Mouse (Mus musculus) MEL (cell line): ENCODE data around the gene Reg3d. TPM values are rescaled to one million over a fixed set of nuclear protein-coding genes. Genes with fewer than 3 reads are reported as not detected.

ENCODE experiments used
- DNase-seq: peaks from one replicate; pipeline ENCODE4 v3.0.0; 2011; ENCODE audit warnings: low read depth, low spot score
- H3K27ac ChIP-seq: 2 replicates; pipeline ENCODE4 v1.5.1; 2012; ENCODE audit warnings: low read depth, mild to moderate bottlenecking, control low read depth, low read length, moderate library complexity; ENCODE audit not compliant: control insufficient read depth
- H3K27me3 ChIP-seq, 2 experiments: fragments of 150-350 bp in 1 of 2; sonication (generic) in 1 of 2; 2 replicates each; pipeline ENCODE4 v1.6.1; 2012; ENCODE audit warnings: low read length in 2 of 2, mild to moderate bottlenecking in 2 of 2, improper control_type of control experiment in 1 of 2, moderate library complexity in 1 of 2; ENCODE audit not compliant: insufficient read depth in 2 of 2, control insufficient read depth in 1 of 2
- H3K36me3 ChIP-seq, 2 experiments: 2 replicates each; pipeline ENCODE4 v1.6.1; 2012 to 2014; ENCODE audit warnings: low read length in 2 of 2, improper control_type of control experiment in 1 of 2, inconsistent platforms in 1 of 2, mild to moderate bottlenecking in 1 of 2; ENCODE audit not compliant: insufficient read depth in 2 of 2, control insufficient read depth in 1 of 2
- H3K4me1 ChIP-seq, 2 experiments: fragments of 150-350 bp in 1 of 2; sonication (generic) in 1 of 2; 2 replicates each; pipeline ENCODE4 v1.6.1; 2012; ENCODE audit warnings: low read length in 2 of 2, improper control_type of control experiment in 1 of 2, mild to moderate bottlenecking in 1 of 2; ENCODE audit not compliant: insufficient read depth in 2 of 2, control insufficient read depth in 1 of 2
- H3K4me3 ChIP-seq, 2 experiments: fragments of 150-350 bp in 1 of 2; sonication (generic) in 1 of 2; 2 replicates each; pipeline ENCODE4 v1.5.1; 2012; ENCODE audit warnings: low read depth in 2 of 2, low read length in 2 of 2, mild to moderate bottlenecking in 2 of 2, moderate library complexity in 2 of 2, control low read depth in 1 of 2, improper control_type of control experiment in 1 of 2; ENCODE audit not compliant: control insufficient read depth in 1 of 2, insufficient read depth in 1 of 2
- H3K79me2 ChIP-seq: 2 replicates; pipeline ENCODE4 v1.6.1; 2012; ENCODE audit warnings: mild to moderate bottlenecking, low read length, moderate library complexity; ENCODE audit not compliant: control insufficient read depth, poor library complexity, insufficient read depth
- H3K9ac ChIP-seq: 2 replicates; pipeline ENCODE4 v1.6.1; 2012; ENCODE audit warnings: low read depth, mild to moderate bottlenecking, control low read depth, low read length, moderate library complexity; ENCODE audit not compliant: control insufficient read depth, poor library complexity, severe bottlenecking
- H3K9me3 ChIP-seq: fragments of 150-350 bp; sonication (generic); replicated peaks from 2 replicates; pipeline ENCODE4 v1.6.1; 2012; ENCODE audit warnings: mild to moderate bottlenecking, low read length, improper control_type of control experiment, moderate library complexity; ENCODE audit not compliant: insufficient read depth
- BHLHE40 ChIP-seq: IDR thresholded peaks from 2 replicates; pipeline ENCODE4 v1.6.1; 2012; ENCODE audit warnings: low read depth, mild to moderate bottlenecking, inconsistent platforms, low read length, improper control_type of control experiment, borderline replicate concordance
- GABPA ChIP-seq: IDR thresholded peaks from 2 replicates; pipeline ENCODE4 v1.6.1; 2012; ENCODE audit warnings: low read depth, mild to moderate bottlenecking, inconsistent platforms, low read length, improper control_type of control experiment, moderate library complexity
- JUND ChIP-seq: IDR thresholded peaks from 2 replicates; pipeline ENCODE4 v1.6.1; 2011; ENCODE audit warnings: low read depth, mild to moderate bottlenecking, improper control_type of control experiment, low read length
- KAT2A ChIP-seq: conservative IDR thresholded peaks from 2 replicates; pipeline ENCODE4 v1.6.1; 2012; ENCODE audit warnings: low read depth, low read length, improper control_type of control experiment, inconsistent platforms
- MAZ ChIP-seq: IDR thresholded peaks from 2 replicates; pipeline ENCODE4 v1.6.1; 2012; ENCODE audit warnings: low read depth, mild to moderate bottlenecking, inconsistent platforms, low read length, improper control_type of control experiment
- MEF2A ChIP-seq: IDR thresholded peaks from 2 replicates; pipeline ENCODE4 v1.6.1; 2014; ENCODE audit warnings: low read depth, mild to moderate bottlenecking, inconsistent platforms, low read length, improper control_type of control experiment; ENCODE audit not compliant: poor library complexity, insufficient replicate concordance, severe bottlenecking; ENCODE audit errors: extremely low read depth
- MXI1 ChIP-seq: IDR thresholded peaks from 2 replicates; pipeline ENCODE4 v1.6.1; 2011; ENCODE audit warnings: mild to moderate bottlenecking, low read depth, low read length, improper control_type of control experiment
- MYB ChIP-seq: IDR thresholded peaks from 2 replicates; pipeline ENCODE4 v1.6.1; 2011; ENCODE audit warnings: mild to moderate bottlenecking, low read depth, low read length, improper control_type of control experiment
- MYC ChIP-seq: IDR thresholded peaks from 2 replicates; pipeline ENCODE4 v1.6.1; 2011; ENCODE audit warnings: low read depth, mild to moderate bottlenecking, low read length, improper control_type of control experiment, moderate library complexity
- NELFE ChIP-seq: IDR thresholded peaks from 2 replicates; pipeline ENCODE4 v1.6.1; 2011; ENCODE audit warnings: low read depth, low read length, improper control_type of control experiment
- NRF1 ChIP-seq: IDR thresholded peaks from 2 replicates; pipeline ENCODE4 v1.6.1; 2014; ENCODE audit warnings: low read depth, mild to moderate bottlenecking, inconsistent platforms, low read length, improper control_type of control experiment, moderate library complexity; ENCODE audit not compliant: poor library complexity, insufficient read depth, severe bottlenecking
- POLR2A ChIP-seq, 2 experiments: IDR thresholded peaks; 2 replicates each; pipeline ENCODE4 v1.6.1; 2011 to 2012; ENCODE audit warnings: low read length in 2 of 2, mild to moderate bottlenecking in 2 of 2, control low read depth in 1 of 2, improper control_type of control experiment in 1 of 2, low read depth in 1 of 2, moderate library complexity in 1 of 2; ENCODE audit not compliant: control insufficient read depth in 1 of 2, insufficient read depth in 1 of 2, poor library complexity in 1 of 2
- POLR2AphosphoS2 ChIP-seq: IDR thresholded peaks from 2 replicates; pipeline ENCODE4 v1.6.1; 2011; ENCODE audit warnings: low read length, improper control_type of control experiment
- POLR2AphosphoS5 ChIP-seq: IDR thresholded peaks from 2 replicates; pipeline ENCODE4 v1.6.1; 2012; ENCODE audit warnings: low read depth, borderline replicate concordance, mild to moderate bottlenecking, inconsistent platforms, low read length, moderate library complexity, mixed read lengths
- RAD21 ChIP-seq: IDR thresholded peaks from 2 replicates; pipeline ENCODE4 v1.6.1; 2011; ENCODE audit warnings: mild to moderate bottlenecking, low read depth, low read length, improper control_type of control experiment
- SMC3 ChIP-seq: IDR thresholded peaks from 2 replicates; pipeline ENCODE4 v1.6.1; 2011; ENCODE audit warnings: low read depth, low read length, improper control_type of control experiment
- UBTF ChIP-seq: IDR thresholded peaks from 2 replicates; pipeline ENCODE4 v1.6.1; 2012; ENCODE audit warnings: low read depth, mild to moderate bottlenecking, inconsistent platforms, low read length, improper control_type of control experiment, moderate library complexity, borderline replicate concordance; ENCODE audit not compliant: insufficient read depth
- USF1 ChIP-seq: IDR thresholded peaks from 2 replicates; pipeline ENCODE4 v1.6.1; 2014; ENCODE audit warnings: low read depth, mild to moderate bottlenecking, inconsistent platforms, low read length, improper control_type of control experiment, moderate library complexity
- ZMIZ1 ChIP-seq: IDR thresholded peaks from 2 replicates; pipeline ENCODE4 v1.6.1; 2012; ENCODE audit warnings: low read depth, mild to moderate bottlenecking, inconsistent platforms, low read length, improper control_type of control experiment, moderate library complexity
- ZNF384 ChIP-seq: IDR thresholded peaks from 2 replicates; pipeline ENCODE4 v1.6.1; 2012; ENCODE audit warnings: low read depth, mild to moderate bottlenecking, inconsistent platforms, low read length, improper control_type of control experiment
- polyA plus RNA-seq, 2 experiments: library from polyadenylated mRNA; stranded (reverse) in 1 of 2; unstranded in 1 of 2; fragments of >175 nt in 1 of 2; fragments of >200 nt in 1 of 2; gene quantifications; 2 replicates each; pipeline versions ENCODE4 v1.2.1 to v1.2.4; 2012; ENCODE audit warnings: low replicate concordance in 2 of 2, low read depth in 1 of 2; ENCODE audit not compliant: insufficient read length in 2 of 2, insufficient read depth in 1 of 2, missing spikeins in 1 of 2
- total RNA-seq: library from RNA; depleted of rRNA; stranded (reverse); fragments of 300-350 nt; gene quantifications from 2 replicates; pipeline ENCODE4 v1.2.3, GENCODE M21; 2012

Gene Reg3d
- total and polyA plus RNA-seq, 3 experiments = not detected

DNA sequence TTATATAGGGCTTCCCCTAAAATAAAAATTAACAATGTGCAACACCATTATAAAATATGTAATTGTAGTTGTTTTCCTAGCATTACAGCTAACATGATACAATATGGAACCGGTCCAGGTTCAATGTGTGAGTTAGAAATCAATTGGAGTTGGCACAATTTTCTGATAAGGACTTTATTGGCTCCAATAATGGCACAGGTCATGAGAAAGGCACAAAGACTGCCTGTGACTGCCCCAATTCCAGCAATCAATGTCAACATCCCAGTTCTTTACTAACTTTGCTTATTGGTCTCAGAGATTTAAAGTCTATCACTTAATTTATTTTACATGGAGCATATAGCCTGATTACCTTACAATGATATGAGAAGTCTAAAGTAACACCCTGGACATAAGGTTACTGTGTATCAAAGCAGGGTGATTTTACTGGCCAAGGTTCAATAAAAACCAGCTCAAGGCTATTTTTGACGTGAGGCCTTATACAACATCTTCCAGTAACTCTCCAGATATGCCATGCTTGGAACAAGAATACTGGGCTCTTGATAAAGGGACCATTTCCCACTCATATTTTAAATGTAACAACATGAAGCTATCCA lies 16.6 kb downstream of the Reg3d start:
- Histone ChIP-seq H3K4me3 (no peak overlapping the region), H3K79me2 (no peaks in the 10 kb centered on the region), H3K36me3 (no peaks in the 10 kb centered on the region), H3K27me3 (no peaks in the 10 kb centered on the region), H3K9ac (no peak overlapping the region), H3K4me1 (no peaks in the 10 kb centered on the region), H3K27ac (no peak overlapping the region), H3K9me3 (no peaks in the 10 kb centered on the region)
- TF ChIP-seq POLR2A (IDR thresholded peaks at IDR 0.05; ENCODE audit: control insufficient read depth in 1 of 2, insufficient read depth in 1 of 2, low read depth in 1 of 2, low read length in 2 of 2, poor library complexity in 1 of 2) (no peak), MAZ (no peak), MEF2A (no peak), MYC (no peak), NRF1 (no peak), KAT2A (no peak), MYB (no peak), BHLHE40 (no peak), SMC3 (no peak), USF1 (no peak), JUND (no peak)
- DNase-seq = no peak

DNA sequence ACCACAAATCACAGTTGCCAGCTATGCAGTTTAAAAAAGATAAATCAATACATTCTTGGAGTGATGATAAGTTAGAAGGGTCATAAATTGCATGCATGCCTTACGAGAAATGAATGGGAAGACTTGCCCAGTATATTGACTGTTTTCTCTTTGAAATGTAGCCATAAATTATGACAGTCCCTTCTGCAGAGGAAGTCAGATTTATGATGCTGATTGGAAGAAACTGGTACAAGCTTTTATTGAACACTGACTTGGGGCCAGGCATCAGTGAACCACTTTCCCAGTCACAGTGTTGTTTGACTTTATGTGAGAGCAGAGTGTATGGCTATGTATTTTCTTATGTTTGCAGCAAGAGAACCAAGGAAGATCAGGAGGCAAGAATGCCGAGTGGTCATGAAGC lies 37.0 kb downstream of the Reg3d start:
- Histone ChIP-seq H3K4me1 (no peaks in the 10 kb centered on the region), H3K9ac (no peak overlapping the region), H3K36me3 (no peaks in the 10 kb centered on the region), H3K27me3 (no peaks in the 10 kb centered on the region), H3K79me2 (no peaks in the 10 kb centered on the region), H3K4me3 (no peak overlapping the region)
- DNase-seq = no peak
- no peak for TF ChIP-seq ZNF384
- no peak for TF ChIP-seq ZMIZ1
- no peak for TF ChIP-seq BHLHE40
- no peak for TF ChIP-seq USF1
- TF ChIP-seq UBTF = no peak
- TF ChIP-seq MEF2A = no peak
- no peak for TF ChIP-seq MXI1
- no peak for TF ChIP-seq POLR2AphosphoS5
- TF ChIP-seq RAD21 = no peak
- no peak for TF ChIP-seq NELFE
- TF ChIP-seq GABPA = no peak
- TF ChIP-seq NRF1 = no peak
- TF ChIP-seq POLR2AphosphoS2 = no peak
- no peak for TF ChIP-seq MYB
- TF ChIP-seq, all 39 proteins: peak for 0
- Histone ChIP-seq H3K9me3 (no peaks in the 10 kb centered on the region), H3K27ac (no peak overlapping the region)
